Mouse (Mus musculus): ENCODE results near the gene Uap1l1.

- TF ChIP-seq CTCF (IDR thresholded peaks at IDR 0.05; ENCODE audit: borderline replicate concordance, extremely low read depth, insufficient read depth, insufficient read length): no peak
- no peak for TF ChIP-seq POLR2A (IDR thresholded peaks at IDR 0.05; ENCODE audit: borderline replicate concordance, extremely low read depth, insufficient read depth, insufficient read length, poor library complexity, severe bottlenecking)
Observed at GRCm38 (mm10) chr2:25333569-25333968, 31.9 kb downstream of the Uap1l1 start.

Data from brain, embryonic 14.5 days (tissue).